Mouse (Mus musculus) myocyte (in vitro differentiated cells): ENCODE measurements at regions not wholly inside any gene's neighbourhood (a gene's known extent, or its start where the extent isn't known, plus 50 kb on each side); places are given as distances from the start of the nearest gene placed in this dataset.
"Not testable (repeated sequence)": the region's sequence is repeated elsewhere in the genome, so short reads cannot be mapped to it uniquely, and the experiment has no call there.

Experiments used
- H3K27me3 ChIP-seq: one replicate; pipeline ENCODE4 v1.6.1; 2011; ENCODE audit not compliant: control insufficient read depth, insufficient read depth, insufficient read length
- H3K36me3 ChIP-seq: one replicate; pipeline ENCODE4 v1.6.1; 2011; ENCODE audit not compliant: control insufficient read depth, insufficient read depth
- H3K4me2 ChIP-seq: one replicate; pipeline ENCODE4 v1.6.1; 2011; ENCODE audit warnings: low read depth, control low read depth
- H3K4me3 ChIP-seq: one replicate; pipeline ENCODE4 v1.5.1; 2011; ENCODE audit warnings: mild to moderate bottlenecking, control low read depth, moderate library complexity
- H3K79me2 ChIP-seq: one replicate; pipeline ENCODE4 v1.6.1; 2011; ENCODE audit not compliant: control insufficient read depth, insufficient read depth
- H3ac ChIP-seq: one replicate; pipeline ENCODE4 v1.6.1; 2011; ENCODE audit not compliant: control insufficient read depth, insufficient read length
- CEBPB ChIP-seq: IDR thresholded peaks from 2 replicates; pipeline ENCODE4 v1.6.1; 2011; ENCODE audit warnings: mild to moderate bottlenecking, moderate library complexity; ENCODE audit not compliant: poor library complexity, insufficient read depth, severe bottlenecking
- E2F4 ChIP-seq: IDR thresholded peaks from one replicate; pipeline ENCODE4 v1.6.1; 2011; ENCODE audit warnings: mild to moderate bottlenecking, control low read depth, moderate library complexity; ENCODE audit not compliant: insufficient read depth
- MAX ChIP-seq: IDR thresholded peaks from one replicate; pipeline ENCODE4 v1.6.1; 2011; ENCODE audit warnings: low read depth, mild to moderate bottlenecking, control low read depth
- MYOD1 ChIP-seq, 3 experiments: IDR thresholded peaks; one replicate each; pipeline ENCODE4 v1.6.1; 2011; ENCODE audit warnings: control low read depth in 2 of 3, low read depth in 2 of 3, mild to moderate bottlenecking in 2 of 3, moderate library complexity in 1 of 3; ENCODE audit not compliant: insufficient read length in 2 of 3, control insufficient read depth in 1 of 3
- MYOG ChIP-seq, 3 experiments: IDR thresholded peaks; one replicate each; pipeline ENCODE4 v1.6.1; 2011; ENCODE audit warnings: control low read depth in 2 of 3, low read depth in 2 of 3, mild to moderate bottlenecking in 2 of 3; ENCODE audit not compliant: insufficient read length in 2 of 3, control insufficient read depth in 1 of 3, insufficient read depth in 1 of 3
- POLR2A ChIP-seq: IDR thresholded peaks from one replicate; pipeline ENCODE4 v1.6.1; 2011; ENCODE audit warnings: low read depth, mild to moderate bottlenecking, control low read depth, moderate library complexity; ENCODE audit not compliant: insufficient read length
- POLR2AphosphoS2 ChIP-seq: IDR thresholded peaks from one replicate; pipeline ENCODE4 v1.6.1; 2011; ENCODE audit warnings: low read depth, control low read depth; ENCODE audit not compliant: insufficient read length
- REST ChIP-seq: IDR thresholded peaks from one replicate; pipeline ENCODE4 v1.6.1; 2011; ENCODE audit warnings: mild to moderate bottlenecking, control low read depth, moderate library complexity; ENCODE audit not compliant: insufficient read depth, insufficient read length
- SRF ChIP-seq: IDR thresholded peaks from one replicate; pipeline ENCODE4 v1.6.1; 2011; ENCODE audit warnings: low read depth; ENCODE audit not compliant: control insufficient read depth, insufficient read length
- TCF12 ChIP-seq: IDR thresholded peaks from one replicate; pipeline ENCODE4 v1.6.1; 2011; ENCODE audit warnings: mild to moderate bottlenecking, control low read depth; ENCODE audit not compliant: poor library complexity, insufficient read depth, severe bottlenecking
- TCF3 ChIP-seq: IDR thresholded peaks from one replicate; pipeline ENCODE4 v1.6.1; 2011; ENCODE audit warnings: low read depth, control low read depth; ENCODE audit not compliant: insufficient read length
- USF1 ChIP-seq: IDR thresholded peaks from one replicate; pipeline ENCODE4 v1.6.1; 2011; ENCODE audit warnings: low read depth, mild to moderate bottlenecking, control low read depth, moderate library complexity

GRCm38 (mm10) chr4:131443518-131443917 is 394.6 kb downstream of the Ptpru start:
- no peak overlapping the region for H3K4me3 ChIP-seq
- no peak overlapping the region for H3ac ChIP-seq
- TF ChIP-seq E2F4 = no peak
- TF ChIP-seq TCF12 = no peak
- no peak for TF ChIP-seq POLR2AphosphoS2
- no peak for TF ChIP-seq CEBPB
- no peak for TF ChIP-seq MAX
- no peak for TF ChIP-seq SRF
- no peak for TF ChIP-seq TCF3
- TF ChIP-seq USF1 = no peak
- no peak for TF ChIP-seq MYOD1 (IDR thresholded peaks at IDR 0.05; ENCODE audit: control insufficient read depth in 1 of 3, insufficient read length in 2 of 3, low read depth in 2 of 3)
- no peak for TF ChIP-seq MYOG (IDR thresholded peaks at IDR 0.05; ENCODE audit: control insufficient read depth in 1 of 3, insufficient read depth in 1 of 3, insufficient read length in 2 of 3, low read depth in 2 of 3)
- no peaks in the 10 kb centered on the region for H3K27me3 ChIP-seq
- no peaks in the 10 kb centered on the region for H3K79me2 ChIP-seq
- no peaks in the 10 kb centered on the region for H3K36me3 ChIP-seq
- H3K4me2 ChIP-seq = no peak overlapping the region

- not testable (repeated sequence) for H3K27me3 ChIP-seq, H3K79me2 ChIP-seq, H3K4me2 ChIP-seq, H3K36me3 ChIP-seq, H3K4me3 ChIP-seq, H3ac ChIP-seq
Observed at GRCm38 (mm10) chr4:131450296-131450695, 387.8 kb downstream of the Ptpru start.

GRCm38 (mm10) chr4:131457551-131457950 is 380.5 kb downstream of the Ptpru start:
- TF ChIP-seq CEBPB (no peak), E2F4 (no peak), MYOG (IDR thresholded peaks at IDR 0.05; ENCODE audit: control insufficient read depth in 1 of 3, insufficient read depth in 1 of 3, insufficient read length in 2 of 3, low read depth in 2 of 3) (no peak), POLR2AphosphoS2 (no peak), POLR2A (no peak), MYOD1 (IDR thresholded peaks at IDR 0.05; ENCODE audit: control insufficient read depth in 1 of 3, insufficient read length in 2 of 3, low read depth in 2 of 3) (no peak), MAX (no peak), SRF (no peak), REST (no peak), TCF12 (no peak), USF1 (no peak), TCF3 (no peak)
- no peaks in the 10 kb centered on the region for H3K36me3 ChIP-seq
- no peak overlapping the region for H3K4me2 ChIP-seq
- H3K27me3 ChIP-seq = no peaks in the 10 kb centered on the region
- no peak overlapping the region for H3ac ChIP-seq
- no peaks in the 10 kb centered on the region for H3K79me2 ChIP-seq
- no peak overlapping the region for H3K4me3 ChIP-seq

- TF ChIP-seq POLR2AphosphoS2 = no peak
- no peak for TF ChIP-seq CEBPB
- TF ChIP-seq REST = no peak
- no peak for TF ChIP-seq MYOG (IDR thresholded peaks at IDR 0.05; ENCODE audit: control insufficient read depth in 1 of 3, insufficient read depth in 1 of 3, insufficient read length in 2 of 3, low read depth in 2 of 3)
- no peak for TF ChIP-seq SRF
- TF ChIP-seq TCF3 = no peak
- no peak for TF ChIP-seq TCF12
- TF ChIP-seq POLR2A = no peak
- TF ChIP-seq MYOD1 (IDR thresholded peaks at IDR 0.05; ENCODE audit: control insufficient read depth in 1 of 3, insufficient read length in 2 of 3, low read depth in 2 of 3) = no peak
- TF ChIP-seq E2F4 = no peak
- TF ChIP-seq MAX = no peak
- TF ChIP-seq USF1 = no peak
- Histone ChIP-seq H3K4me2 (no peak overlapping the region), H3K27me3 (no peaks in the 10 kb centered on the region), H3K36me3 (no peaks in the 10 kb centered on the region), H3K4me3 (no peak overlapping the region), H3K79me2 (no peaks in the 10 kb centered on the region), H3ac (no peak overlapping the region)
Observed at GRCm38 (mm10) chr4:131459746-131460145, 378.3 kb downstream of the Ptpru start.

GRCm38 (mm10) chr4:131461312-131461711 is 376.8 kb downstream of the Ptpru start:
- Histone ChIP-seq H3ac (no peak overlapping the region), H3K4me2 (no peak overlapping the region), H3K79me2 (no peaks in the 10 kb centered on the region), H3K36me3 (no peaks in the 10 kb centered on the region), H3K27me3 (no peaks in the 10 kb centered on the region), H3K4me3 (no peak overlapping the region)
- TF ChIP-seq POLR2A = no peak
- no peak for TF ChIP-seq POLR2AphosphoS2
- no peak for TF ChIP-seq TCF12
- TF ChIP-seq MAX = no peak
- no peak for TF ChIP-seq CEBPB
- no peak for TF ChIP-seq REST
- no peak for TF ChIP-seq USF1
- no peak for TF ChIP-seq MYOG (IDR thresholded peaks at IDR 0.05; ENCODE audit: control insufficient read depth in 1 of 3, insufficient read depth in 1 of 3, insufficient read length in 2 of 3, low read depth in 2 of 3)
- TF ChIP-seq TCF3 = no peak
